Mouse (Mus musculus) lung, adult 10 weeks (tissue): Measurements from ENCODE around the gene Tspan4. TPM values are rescaled to one million over a fixed set of nuclear protein-coding genes. Genes with fewer than 3 reads are reported as not detected.

Experiments used
- polyA plus RNA-seq: library from polyadenylated mRNA; stranded (reverse); fragments of 350-450 nt; fragmentation: Illumina TruSeq; extraction: RNeasy Lipid Tissue Mini Kit (QIAGEN cat#74804); gene quantifications from one replicate; pipeline ENCODE4 v1.2.3, GENCODE M21; 2014; ENCODE audit warnings: low read depth, low replicate concordance; ENCODE audit not compliant: insufficient read depth

Tspan4 gene
- 42.4 TPM for polyA plus RNA-seq

DNA sequence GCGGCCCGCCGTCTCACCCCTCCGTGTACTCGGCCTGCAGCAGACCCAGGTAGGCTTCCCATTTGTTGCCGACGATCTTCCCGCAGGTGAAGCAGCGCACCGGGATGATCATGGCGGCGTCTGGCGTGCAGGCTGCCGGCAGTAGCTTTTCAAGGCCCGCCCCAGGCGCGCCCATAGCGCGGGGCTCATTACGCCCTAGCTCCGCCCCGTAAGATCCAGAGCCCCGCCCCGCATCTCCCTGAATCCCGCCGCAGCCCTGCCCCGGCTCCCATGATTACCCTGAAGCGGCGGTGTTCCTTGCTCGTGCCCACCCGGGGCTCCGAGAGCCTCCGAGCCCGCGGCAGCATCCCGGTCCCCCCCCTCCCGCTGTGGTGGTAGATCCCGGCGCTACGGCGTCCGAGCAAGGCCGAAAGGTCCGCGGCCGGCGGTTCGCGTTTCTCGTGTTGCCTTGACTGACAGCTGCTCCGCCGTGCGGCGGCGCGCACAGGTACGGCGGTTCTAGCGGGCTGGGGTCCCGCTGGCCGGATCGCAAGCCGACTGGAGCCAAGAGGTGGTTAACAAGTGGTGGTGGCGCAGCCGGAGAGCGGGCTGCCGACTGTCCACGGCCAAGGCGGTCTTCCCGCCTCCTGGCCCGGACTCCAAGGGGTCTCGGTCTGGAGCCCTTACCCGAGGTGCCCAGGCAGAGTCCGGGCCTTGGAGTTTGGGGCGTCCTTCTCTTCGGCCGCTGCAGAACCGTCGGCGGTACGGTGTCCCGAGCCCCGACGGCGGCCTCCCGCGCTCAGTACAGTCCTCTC lies at the start of gene Tspan4, which contains the start of gene Polr2l:
Tspan4 (plus strand) TSS at position 230 of the 794 bp plus-strand sequence.
Polr2l (minus strand) TSS at position 122 of the 794 bp plus-strand sequence.

DNA sequence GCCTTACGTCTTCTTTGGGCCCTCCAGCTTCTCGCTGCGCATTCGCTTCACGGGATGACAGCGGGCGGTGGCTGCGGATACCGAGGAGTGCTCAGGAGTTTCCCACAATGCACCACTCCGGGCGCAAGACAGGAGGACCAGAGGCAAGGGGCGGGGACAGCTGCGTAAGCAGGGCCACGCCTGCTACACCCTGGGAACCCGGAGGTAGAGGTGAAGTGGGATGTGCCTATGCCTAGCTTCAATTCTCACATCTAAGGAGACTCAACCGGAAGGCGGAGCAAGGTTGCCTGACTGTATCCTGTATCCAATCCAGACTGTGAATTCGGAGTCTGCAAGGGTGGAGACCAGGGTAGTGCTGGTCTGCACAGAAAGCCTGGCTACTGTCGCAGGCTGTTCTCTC lies 45.7 kb upstream of the Tspan4 start, which contains the start of gene Cend1:
Cend1 (minus strand) TSS at position 182 of the 400 bp plus-strand sequence.

DNA sequence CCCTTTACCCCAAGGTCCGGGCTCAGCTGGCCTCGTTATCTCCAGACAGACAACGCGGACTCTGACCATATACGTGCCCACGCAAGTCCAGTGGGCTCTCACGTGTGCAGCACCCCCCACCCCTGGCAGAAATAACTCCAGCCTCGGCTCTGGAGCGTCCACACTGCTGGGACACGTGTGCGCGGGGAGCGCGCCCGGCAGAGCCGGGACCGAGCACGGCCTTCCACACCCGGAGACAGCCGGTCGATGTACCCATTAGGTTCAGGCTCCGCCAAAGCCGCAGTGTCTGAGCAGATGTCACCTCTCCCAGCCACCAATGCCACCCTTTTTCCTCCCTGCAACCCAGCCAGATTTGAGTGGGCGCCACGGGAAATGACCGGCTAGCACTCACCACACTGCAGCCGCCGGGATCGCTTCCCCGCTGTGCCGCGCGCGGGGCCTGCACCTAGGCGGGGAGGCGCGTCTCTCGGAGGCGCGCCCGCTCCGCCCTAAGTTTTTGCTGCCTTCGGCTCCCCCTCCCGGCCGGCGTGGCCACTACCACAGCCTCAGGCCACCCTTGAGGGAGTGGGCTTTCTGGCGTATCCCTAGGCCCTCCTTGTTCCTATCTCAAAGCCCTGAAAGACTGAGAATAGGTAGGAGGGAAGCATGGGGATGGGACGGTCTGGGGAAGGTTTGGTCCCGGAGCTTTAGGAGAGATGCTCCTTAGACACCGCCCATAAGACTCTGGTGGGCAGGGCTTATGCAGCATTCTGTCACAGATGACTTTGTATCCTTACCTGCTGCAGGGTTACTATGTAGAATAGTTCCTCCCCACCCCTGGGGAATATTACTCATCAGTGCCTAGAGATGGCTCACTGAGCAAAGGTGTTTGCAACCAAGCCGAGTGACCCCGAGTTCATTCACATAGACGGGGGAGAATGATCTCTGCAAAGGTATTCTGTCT lies 37.6 kb upstream of the Tspan4 start, which contains the start of gene Slc25a22:
Slc25a22 (minus strand) TSS at position 715 of the 943 bp plus-strand sequence.

DNA sequence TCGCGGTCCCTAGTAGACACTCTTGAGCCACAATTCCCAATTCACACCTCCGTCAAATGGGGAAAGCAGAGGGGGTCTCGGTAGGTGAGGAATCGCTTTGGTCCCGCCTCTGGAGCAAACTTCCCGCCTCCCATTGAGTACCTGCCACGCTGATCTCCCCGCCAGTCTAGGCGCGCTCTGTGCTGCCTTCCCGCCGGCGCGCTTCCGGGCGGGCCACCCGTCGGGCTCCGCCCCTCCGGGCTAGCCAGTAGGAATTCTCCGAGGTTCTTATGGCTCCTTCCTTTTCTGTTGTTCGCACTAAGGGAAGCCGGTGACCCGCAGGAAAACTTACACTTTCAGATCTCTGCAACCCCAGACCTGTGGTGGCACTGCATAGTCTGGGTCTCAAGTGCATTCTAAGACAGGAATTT lies 31.2 kb upstream of the Tspan4 start, which contains the start of gene Pidd1:
Pidd1 (minus strand) TSS at position 198 of the 410 bp plus-strand sequence.

DNA sequence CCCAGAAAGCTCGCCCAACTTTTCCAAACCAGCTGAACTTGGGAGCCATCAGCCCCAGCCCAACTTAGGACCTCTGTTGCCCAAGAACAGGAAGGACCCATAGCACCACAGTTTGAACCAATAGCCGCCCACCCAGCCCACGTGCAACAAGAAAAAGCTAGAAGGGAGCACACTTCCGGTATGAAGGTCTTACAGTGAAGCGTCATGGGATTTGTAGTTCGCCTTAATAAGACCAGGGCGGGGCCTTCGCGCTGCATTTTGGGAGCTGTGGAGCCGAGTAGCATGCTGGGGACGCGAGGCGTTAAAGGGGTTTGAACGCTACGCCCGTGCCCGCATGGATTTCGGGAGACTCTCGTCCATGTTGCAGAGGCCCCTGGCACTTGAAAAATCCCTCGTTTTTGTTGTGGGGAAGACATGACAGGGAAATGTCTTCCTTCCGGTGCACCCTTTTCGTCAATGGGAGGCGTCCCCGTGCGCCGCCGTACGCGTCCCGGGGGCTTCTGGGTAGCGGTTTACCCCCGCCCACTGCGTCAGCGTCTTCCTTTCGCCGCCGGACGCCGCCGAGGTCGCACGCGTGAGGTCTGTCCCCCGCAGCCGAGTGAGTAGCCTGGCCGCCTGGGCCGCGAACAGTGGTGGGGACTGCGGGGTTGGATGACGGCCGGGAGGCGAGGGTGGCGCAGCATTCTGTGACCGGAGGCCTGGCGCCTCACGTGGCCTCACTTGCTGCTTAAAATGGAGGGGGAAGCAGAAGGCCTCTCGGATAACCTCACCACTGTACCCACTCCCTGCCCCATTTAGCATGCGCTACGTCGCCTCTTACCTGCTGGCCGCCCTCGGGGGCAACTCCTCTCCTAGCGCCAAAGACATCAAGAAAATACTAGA lies 27.7 kb upstream of the Tspan4 start, which contains the start of gene Rplp2:
Rplp2 (plus strand) TSS at position 261 of the 882 bp plus-strand sequence.

DNA sequence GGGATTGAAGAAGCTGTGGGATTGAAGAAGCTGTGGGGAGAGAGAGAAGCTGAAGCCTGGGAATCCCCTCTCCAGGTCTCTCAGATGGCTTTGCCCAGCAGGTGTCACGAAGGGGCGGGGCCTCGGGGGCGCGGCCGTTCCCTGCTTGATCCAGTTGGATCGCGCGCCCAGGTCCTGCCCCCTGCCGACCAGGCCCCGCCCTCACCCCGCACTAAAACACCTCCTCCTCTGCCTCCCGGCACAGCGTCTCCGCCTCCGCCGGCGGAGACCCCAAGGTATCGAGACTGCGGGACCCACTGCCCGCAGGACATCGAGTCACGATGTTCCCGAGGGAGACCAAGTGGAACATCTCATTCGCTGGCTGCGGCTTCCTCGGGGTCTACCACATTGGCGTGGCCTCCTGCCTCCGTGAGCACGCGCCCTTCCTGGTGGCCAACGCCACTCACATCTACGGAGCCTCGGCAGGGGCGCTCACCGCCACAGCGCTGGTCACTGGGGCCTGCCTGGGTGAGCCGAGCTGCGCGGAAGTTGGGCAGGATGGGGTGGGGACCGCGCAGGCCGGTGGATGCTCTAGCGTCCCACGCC lies 20.0 kb upstream of the Tspan4 start, which contains the start of gene Pnpla2:
Pnpla2 (plus strand) TSS at position 232 of the 585 bp plus-strand sequence.

DNA sequence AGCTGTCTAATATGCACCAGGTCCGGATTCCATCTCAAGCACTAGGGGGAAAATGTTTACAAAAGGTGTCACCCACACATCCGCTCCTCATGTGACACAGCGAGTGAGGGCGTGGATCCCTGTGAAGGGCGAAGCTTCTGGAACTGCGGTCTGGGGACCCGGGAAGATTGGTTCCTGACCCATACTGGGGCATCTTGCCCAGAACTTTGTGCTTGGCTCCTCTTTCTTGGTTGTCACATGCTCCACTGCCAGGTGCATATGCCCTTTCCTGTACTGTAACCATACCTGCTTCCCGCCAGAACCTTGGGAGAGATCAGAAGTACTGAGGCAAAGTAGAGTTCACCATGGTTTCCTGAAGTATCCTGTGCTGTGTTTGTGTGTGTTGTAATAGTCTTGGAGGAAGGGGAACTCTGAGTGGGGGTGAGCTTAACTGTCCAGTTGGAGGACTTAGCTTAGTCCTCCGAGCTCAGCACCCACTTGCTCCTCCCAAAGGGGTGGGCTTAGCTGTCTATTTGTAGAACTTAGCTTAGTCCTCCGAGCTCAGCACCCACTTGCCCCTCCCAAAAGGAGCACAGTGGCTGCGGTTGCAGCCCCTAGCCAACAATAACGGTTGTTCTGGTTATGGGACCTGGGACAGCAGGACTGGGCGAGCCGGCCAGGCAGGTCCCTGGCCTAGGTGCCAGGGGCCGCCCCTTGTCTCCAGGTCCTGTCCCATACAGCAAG lies 14.5 kb upstream of the Tspan4 start, which contains the start of gene Cracr2b:
Cracr2b (plus strand) TSS at position 704 of the 723 bp plus-strand sequence.

DNA sequence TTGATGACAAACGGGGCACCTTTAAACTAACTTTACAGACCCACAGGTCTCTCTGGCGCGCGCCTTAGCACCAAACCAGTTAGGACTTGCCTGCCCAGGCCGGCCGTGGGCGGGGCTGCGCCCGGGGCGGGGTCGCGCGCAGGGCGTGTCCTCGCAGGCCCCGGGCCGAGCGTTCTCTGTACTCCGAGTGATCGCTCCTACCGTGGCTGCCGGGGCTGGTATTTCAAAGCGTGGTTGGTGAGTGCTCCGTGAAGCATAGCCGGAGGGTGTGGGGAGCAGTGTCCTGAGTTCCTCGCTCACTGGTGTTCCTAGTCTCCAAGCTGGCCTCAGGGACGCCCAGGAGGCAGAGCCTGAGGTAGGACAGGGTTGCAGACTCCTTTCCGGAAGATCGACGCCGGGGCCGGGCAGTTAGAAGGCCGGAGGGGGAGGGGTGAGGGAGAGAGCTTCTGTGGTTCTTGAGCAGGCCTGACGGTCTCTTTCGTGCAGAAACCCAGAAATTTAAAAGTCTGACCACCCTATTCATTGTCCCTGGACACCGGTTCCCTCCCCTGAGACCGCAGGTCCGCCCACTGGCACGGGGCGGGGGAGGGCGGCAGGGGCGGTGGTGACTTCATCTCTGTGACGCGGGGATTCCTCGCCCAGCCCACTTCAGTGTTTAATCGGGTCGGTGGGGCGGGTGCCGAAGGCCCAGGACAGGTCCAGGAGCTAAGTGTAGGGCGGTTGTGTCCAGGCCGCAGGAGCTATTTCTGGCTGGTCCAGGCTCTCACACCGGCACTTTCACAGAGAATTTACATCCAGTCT lies 7.6 kb upstream of the Tspan4 start, which contains the start of gene Cd151:
Cd151 (plus strand) TSS at position 163 of the 801 bp plus-strand sequence.

DNA sequence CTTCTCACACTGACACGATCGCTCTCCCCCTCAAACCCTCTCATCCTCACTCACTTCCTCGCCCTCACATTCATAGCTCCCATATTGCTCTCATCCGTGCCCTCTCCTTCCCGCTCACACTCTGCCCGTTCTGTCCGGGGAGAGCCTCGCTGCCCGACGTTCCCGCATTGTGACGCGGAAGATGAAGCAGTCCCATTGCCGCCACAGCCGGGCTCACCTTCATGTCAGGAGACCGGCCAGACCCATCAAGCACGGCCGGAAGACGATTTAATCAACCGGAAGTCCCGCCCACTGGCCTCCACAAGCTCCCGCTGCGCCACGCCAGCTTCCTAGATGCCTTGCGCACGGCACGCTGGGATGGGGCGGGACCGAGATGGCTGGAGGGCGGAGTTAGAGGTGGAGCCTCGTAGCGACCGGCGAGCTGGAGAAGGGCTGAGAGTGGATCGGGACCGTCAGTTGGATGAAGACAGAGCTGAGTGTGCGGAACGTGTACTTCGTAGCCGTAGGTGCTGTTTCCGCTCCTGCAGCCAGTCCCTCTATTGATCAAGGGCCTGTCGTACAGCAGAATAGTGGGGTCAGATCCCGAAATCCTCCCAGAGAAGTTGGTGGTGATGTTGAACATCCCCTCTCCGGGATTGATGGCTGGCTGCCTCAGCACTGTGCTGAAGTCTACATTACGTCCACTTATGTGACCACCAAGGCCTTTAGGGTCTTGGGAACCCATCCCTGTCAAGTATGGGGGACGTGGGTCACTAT lies 64.7 kb downstream of the Tspan4 start, which contains the start of gene Chid1:
Chid1 (minus strand) TSS at position 302 of the 756 bp plus-strand sequence.

Other genes with a start within 250 kb of the Tspan4 start
- 26.6 TPM for gene Phrf1, start 246.5 kb upstream of the Tspan4 start, polyA plus RNA-seq
- gene Irf7, start 208.8 kb upstream of the Tspan4 start, polyA plus RNA-seq, result 21.8 TPM
- gene Cdhr5, start 198.5 kb upstream of the Tspan4 start, polyA plus RNA-seq, result 0.23 TPM
- not detected for gene Sct, start 196.1 kb upstream of the Tspan4 start, polyA plus RNA-seq
- gene Drd4, start 183.2 kb upstream of the Tspan4 start, polyA plus RNA-seq, result not detected
- gene Deaf1, start 147.6 kb upstream of the Tspan4 start, polyA plus RNA-seq, result 20.4 TPM
- gene Tmem80, start 147.5 kb upstream of the Tspan4 start, polyA plus RNA-seq, result 25.4 TPM
- 30.4 TPM for gene Eps8l2, start 136.4 kb upstream of the Tspan4 start, polyA plus RNA-seq
- gene Taldo1, start 83.0 kb upstream of the Tspan4 start, polyA plus RNA-seq, result 203 TPM
- gene Gatd1, start 61.1 kb upstream of the Tspan4 start, polyA plus RNA-seq, result 24.6 TPM
- gene Cend1, start 45.7 kb upstream of the Tspan4 start, polyA plus RNA-seq, result 0.50 TPM
- gene Slc25a22, start 37.3 kb upstream of the Tspan4 start, polyA plus RNA-seq, result 12.9 TPM
- gene Pidd1, start 31.2 kb upstream of the Tspan4 start, polyA plus RNA-seq, result 0.81 TPM
- gene Rplp2, start 27.9 kb upstream of the Tspan4 start, polyA plus RNA-seq, result 1,656 TPM
- gene Pnpla2, start 20.0 kb upstream of the Tspan4 start, polyA plus RNA-seq, result 109 TPM
- gene Cracr2b, start 14.1 kb upstream of the Tspan4 start, polyA plus RNA-seq, result 126 TPM
- 213 TPM for gene Cd151, start 7.8 kb upstream of the Tspan4 start, polyA plus RNA-seq
- gene Polr2l, start 108 bp upstream of the Tspan4 start, polyA plus RNA-seq, result 44.0 TPM
- 17.6 TPM for gene Chid1, start 64.6 kb downstream of the Tspan4 start, polyA plus RNA-seq
- 28.1 TPM for gene Ap2a2, start 86.9 kb downstream of the Tspan4 start, polyA plus RNA-seq
- not detected for gene Muc6, start 180.1 kb downstream of the Tspan4 start, polyA plus RNA-seq
- gene Muc2, start 215.1 kb downstream of the Tspan4 start, polyA plus RNA-seq, result 0.23 TPM